Mouse (Mus musculus) midbrain, embryonic 15.5 days (tissue): Measurements from ENCODE around the gene Anxa6. TPM values are rescaled to one million over a fixed set of nuclear protein-coding genes. Genes with fewer than 3 reads are reported as not detected.

Source experiments
- ATAC-seq: fragments of 200-750 bp; cut with Nextera tagmentation; replicated peaks from 2 replicates; pipeline ENCODE4 v1.8.0; 2017; ENCODE audit warnings: moderate TSS enrichment
- H3K27ac ChIP-seq: fragments of 300-500 bp; sonication (generic); 2 replicates; pipeline ENCODE4 v1.5.1; 2015; ENCODE audit warnings: mild to moderate bottlenecking, inconsistent platforms
- H3K27me3 ChIP-seq: fragments of 300-500 bp; sonication (generic); replicated peaks from 2 replicates; pipeline ENCODE4 v1.6.1; 2015; ENCODE audit warnings: inconsistent platforms
- H3K36me3 ChIP-seq: fragments of 300-500 bp; sonication (generic); replicated peaks from 2 replicates; pipeline ENCODE4 v1.6.1; 2015; ENCODE audit warnings: inconsistent platforms
- H3K4me1 ChIP-seq: fragments of 300-500 bp; sonication (generic); 2 replicates; pipeline ENCODE4 v1.6.1; 2015; ENCODE audit warnings: inconsistent platforms
- H3K4me2 ChIP-seq: fragments of 300-500 bp; sonication (generic); 2 replicates; pipeline ENCODE4 v1.6.1; 2015; ENCODE audit warnings: inconsistent platforms, mild to moderate bottlenecking, moderate library complexity
- H3K4me3 ChIP-seq: fragments of 300-500 bp; sonication (generic); 2 replicates; pipeline ENCODE4 v1.5.1; 2015; ENCODE audit warnings: mild to moderate bottlenecking, inconsistent platforms
- H3K9ac ChIP-seq: fragments of 300-500 bp; sonication (generic); 2 replicates; pipeline ENCODE4 v1.6.1; 2015; ENCODE audit warnings: mild to moderate bottlenecking, inconsistent platforms
- H3K9me3 ChIP-seq: fragments of 300-500 bp; sonication (generic); 2 replicates; pipeline ENCODE4 v1.6.1; 2016; ENCODE audit warnings: inconsistent platforms
- WGBS: fragments of 180-500 bp; shearing (Covaris S2); methylation state at CpG from one replicate; pipeline ENCODE4 v1.1.7; 2015; ENCODE audit warnings: mixed read lengths; 5-methylcytosine and 5-hydroxymethylcytosine counted together
- polyA plus RNA-seq: library from polyadenylated mRNA; unstranded; fragments of >200 nt; fragmentation: Nextera tagmentation; extraction: Ambion mirVana; gene quantifications from 2 replicates; pipeline ENCODE4 v1.2.1, GENCODE M21; 2015

The Anxa6 gene
- polyA plus RNA-seq, 1 experiment from 2014 or later: 42.2 TPM

- H3K4me3 ChIP-seq: no peak overlapping the region
- no peak overlapping the region for H3K9ac ChIP-seq
- H3K36me3 ChIP-seq: no peaks in the 10 kb centered on the region
- no peaks in the 10 kb centered on the region for H3K27me3 ChIP-seq
- H3K9me3 ChIP-seq: no peaks in the 10 kb centered on the region
- no peak for ATAC-seq
- H3K27ac ChIP-seq: no peak overlapping the region
- peak overlapping the region; percentile 10 for H3K4me2 ChIP-seq
- H3K4me1 ChIP-seq: peaks cover 14% of the 10 kb centered on the region
- WGBS: 26% methylated on average over 9 of the region's 9 CpGs
Measured at GRCm38 (mm10) chr11:54953993-54954446, 79.2 kb downstream of the Anxa6 start.

GRCm38 (mm10) chr11:54952651-54953050 is 80.6 kb downstream of the Anxa6 start:
- WGBS: 78% methylated on average over 6 of the region's 6 CpGs
- Histone ChIP-seq H3K9ac (no peak overlapping the region), H3K27me3 (no peaks in the 10 kb centered on the region), H3K4me3 (no peak overlapping the region), H3K9me3 (no peaks in the 10 kb centered on the region), H3K4me2 (no peak overlapping the region), H3K4me1 (peaks cover 14% of the 10 kb centered on the region), H3K36me3 (no peaks in the 10 kb centered on the region), H3K27ac (no peak overlapping the region)
- ATAC-seq: no peak

GRCm38 (mm10) chr11:54950684-54951083 is 82.6 kb downstream of the Anxa6 start:
- no peak for ATAC-seq
- H3K36me3 ChIP-seq: no peaks in the 10 kb centered on the region
- H3K27me3 ChIP-seq: no peaks in the 10 kb centered on the region
- H3K9me3 ChIP-seq: no peaks in the 10 kb centered on the region
- H3K4me2 ChIP-seq: no peak overlapping the region
- no peak overlapping the region for H3K27ac ChIP-seq
- H3K4me1 ChIP-seq: peaks cover 14% of the 10 kb centered on the region
- 81% methylated on average over 6 of the region's 6 CpGs for WGBS
- H3K9ac ChIP-seq: no peak overlapping the region
- no peak overlapping the region for H3K4me3 ChIP-seq

GRCm38 (mm10) chr11:54949717-54950116 is 83.5 kb downstream of the Anxa6 start:
- H3K27me3 ChIP-seq: no peaks in the 10 kb centered on the region
- no peak for ATAC-seq
- H3K27ac ChIP-seq: no peak overlapping the region
- H3K9me3 ChIP-seq: no peaks in the 10 kb centered on the region
- WGBS: 87% methylated on average over 1 of the region's 1 CpGs
- H3K36me3 ChIP-seq: no peaks in the 10 kb centered on the region
- no peak overlapping the region for H3K4me3 ChIP-seq
- H3K4me2 ChIP-seq: no peak overlapping the region
- H3K9ac ChIP-seq: no peak overlapping the region
- H3K4me1 ChIP-seq: peaks cover 9% of the 10 kb centered on the region

- H3K9me3 ChIP-seq: no peaks in the 10 kb centered on the region
- H3K4me1 ChIP-seq: no peaks in the 10 kb centered on the region
- H3K27me3 ChIP-seq: no peaks in the 10 kb centered on the region
- H3K4me3 ChIP-seq: no peak overlapping the region
- ATAC-seq: no peak
- WGBS: 91% methylated on average over 3 of the region's 3 CpGs
- no peak overlapping the region for H3K9ac ChIP-seq
- H3K27ac ChIP-seq: no peak overlapping the region
- H3K36me3 ChIP-seq: no peaks in the 10 kb centered on the region
- H3K4me2 ChIP-seq: no peak overlapping the region
Measured at GRCm38 (mm10) chr11:54944702-54945101, 88.5 kb downstream of the Anxa6 start.

GRCm38 (mm10) chr11:54940056-54940455 is 93.2 kb downstream of the Anxa6 start:
- no peaks in the 10 kb centered on the region for H3K36me3 ChIP-seq
- no peak for ATAC-seq

GRCm38 (mm10) chr11:54939501-54939900 is 93.7 kb downstream of the Anxa6 start:
- Histone ChIP-seq H3K4me1 (peaks cover 4% of the 10 kb centered on the region; the same call in 1 of the 2 replicates), H3K4me2 (no peak overlapping the region), H3K27me3 (no peaks in the 10 kb centered on the region), H3K27ac (no peak overlapping the region), H3K9me3 (no peaks in the 10 kb centered on the region), H3K4me3 (no peak overlapping the region), H3K9ac (no peak overlapping the region), H3K36me3 (no peaks in the 10 kb centered on the region)
- 80% methylated on average over 8 of the region's 8 CpGs for WGBS
- ATAC-seq: no peak

More at GRCm38 (mm10) chr11:54940056-54940455, 93.2 kb downstream of the Anxa6 start:
- H3K4me1 ChIP-seq: peaks cover 4% of the 10 kb centered on the region; the same call in 1 of the 2 replicates
- H3K9ac ChIP-seq: no peak overlapping the region
- H3K4me3 ChIP-seq: no peak overlapping the region
- no peak overlapping the region for H3K4me2 ChIP-seq
- H3K9me3 ChIP-seq: no peaks in the 10 kb centered on the region
- WGBS: 75% methylated on average over 7 of the region's 7 CpGs
- H3K27ac ChIP-seq: no peak overlapping the region
- H3K27me3 ChIP-seq: no peaks in the 10 kb centered on the region

GRCm38 (mm10) chr11:54936771-54937140 is 96.5 kb downstream of the Anxa6 start:
- Histone ChIP-seq H3K4me3 (no peak overlapping the region), H3K9ac (no peak overlapping the region), H3K4me2 (no peak overlapping the region), H3K4me1 (peaks cover 4% of the 10 kb centered on the region; the same call in 1 of the 2 replicates), H3K36me3 (no peaks in the 10 kb centered on the region; the same call in 1 of the 2 replicates), H3K9me3 (no peaks in the 10 kb centered on the region), H3K27me3 (no peaks in the 10 kb centered on the region), H3K27ac (no peak overlapping the region)
- no peak for ATAC-seq
- WGBS: 93% methylated on average over 3 of the region's 3 CpGs

GRCm38 (mm10) chr11:54936035-54936770 is 97.0 kb downstream of the Anxa6 start:
- no peak overlapping the region for H3K4me3 ChIP-seq
- H3K36me3 ChIP-seq: no peaks in the 10 kb centered on the region; the same call in 1 of the 2 replicates
- 41% methylated on average over 12 of the region's 12 CpGs for WGBS
- no peaks in the 10 kb centered on the region for H3K27me3 ChIP-seq
- H3K9ac ChIP-seq: no peak overlapping the region
- H3K4me1 ChIP-seq: peaks cover 4% of the 10 kb centered on the region; the same call in 1 of the 2 replicates
- H3K27ac ChIP-seq: no peak overlapping the region
- H3K4me2 ChIP-seq: no peak overlapping the region
- ATAC-seq: no peak
- H3K9me3 ChIP-seq: no peaks in the 10 kb centered on the region

GRCm38 (mm10) chr11:54934198-54934597 is 99.0 kb downstream of the Anxa6 start:
- peaks cover 7% of the 10 kb centered on the region; the same call in 1 of the 2 replicates for H3K4me1 ChIP-seq
- H3K27me3 ChIP-seq: no peaks in the 10 kb centered on the region
- ATAC-seq: no peak
- no peak overlapping the region for H3K9ac ChIP-seq
- H3K9me3 ChIP-seq: no peaks in the 10 kb centered on the region
- WGBS: 92% methylated on average over 7 of the region's 7 CpGs
- H3K4me2 ChIP-seq: no peak overlapping the region
- H3K27ac ChIP-seq: no peak overlapping the region
- H3K4me3 ChIP-seq: no peak overlapping the region
- peaks cover under 1% of the 10 kb centered on the region; the same call in 1 of the 2 replicates for H3K36me3 ChIP-seq

GRCm38 (mm10) chr11:54932540-54932939 is 100.7 kb downstream of the Anxa6 start:
- Histone ChIP-seq H3K27ac (no peak overlapping the region), H3K27me3 (no peaks in the 10 kb centered on the region), H3K36me3 (peaks cover 10% of the 10 kb centered on the region; the same call in 1 of the 2 replicates), H3K4me1 (peaks cover 7% of the 10 kb centered on the region; the same call in 1 of the 2 replicates), H3K9ac (no peak overlapping the region), H3K4me3 (no peak overlapping the region), H3K9me3 (no peaks in the 10 kb centered on the region), H3K4me2 (no peak overlapping the region)
- 94% methylated on average over 6 of the region's 6 CpGs for WGBS
- no peak for ATAC-seq

GRCm38 (mm10) chr11:54931405-54932093 is 101.7 kb downstream of the Anxa6 start:
- Histone ChIP-seq H3K27ac (no peak overlapping the region), H3K36me3 (peaks cover 10% of the 10 kb centered on the region; the same call in 1 of the 2 replicates), H3K27me3 (no peaks in the 10 kb centered on the region), H3K4me2 (no peak overlapping the region), H3K9me3 (no peaks in the 10 kb centered on the region), H3K4me1 (peaks cover 7% of the 10 kb centered on the region; the same call in 1 of the 2 replicates), H3K4me3 (no peak overlapping the region), H3K9ac (no peak overlapping the region)
- 63% methylated on average over 5 of the region's 5 CpGs for WGBS
- ATAC-seq: no peak
